Mouse (Mus musculus) bone marrow, adult 2 months (tissue): Measurements from ENCODE around the gene Fra10ac1. TPM values are rescaled to one million over a fixed set of nuclear protein-coding genes. Genes with fewer than 3 reads are reported as not detected.

Source experiments
- H3K27ac ChIP-seq: fragments of 200-500 bp; 2 replicates; pipeline ENCODE4 v1.5.1; 2012; ENCODE audit warnings: low read depth, mild to moderate bottlenecking, control low read depth, inconsistent platforms, low read length; ENCODE audit not compliant: control insufficient read depth, poor library complexity, insufficient read depth
- H3K4me1 ChIP-seq: fragments of 200-500 bp; 2 replicates; pipeline ENCODE4 v1.6.1; 2011; ENCODE audit warnings: low read length; ENCODE audit not compliant: control insufficient read depth, insufficient read depth
- H3K4me3 ChIP-seq: fragments of 200-500 bp; replicated peaks from 2 replicates; pipeline ENCODE3; 2011; ENCODE audit warnings: mild to moderate bottlenecking, low read depth, low read length, control low read depth; ENCODE audit not compliant: control insufficient read depth
- CTCF ChIP-seq: fragments of 200-500 bp; IDR thresholded peaks from 2 replicates; pipeline ENCODE4 v1.5.1; 2011; ENCODE audit warnings: low read length, control low read depth; ENCODE audit not compliant: control insufficient read depth, insufficient read depth
- POLR2A ChIP-seq: fragments of 200-500 bp; IDR thresholded peaks from 2 replicates; pipeline ENCODE4 v1.6.1; 2011; ENCODE audit warnings: low read depth, mild to moderate bottlenecking, control low read depth, low read length, borderline replicate concordance; ENCODE audit not compliant: control insufficient read depth
- WGBS: fragments of 180-500 bp; shearing (Covaris S2); methylation state at CpG from one replicate; pipeline ENCODE4 v1.1.7; 2018; 5-methylcytosine and 5-hydroxymethylcytosine counted together
- polyA plus RNA-seq: library from polyadenylated mRNA; stranded (reverse); fragments of >200 nt; gene quantifications from 2 replicates; pipeline ENCODE4 v1.2.4, GENCODE M21; 2011; ENCODE audit warnings: low replicate concordance; ENCODE audit not compliant: missing spikeins, insufficient read depth, insufficient read length

Gene Fra10ac1
- polyA plus RNA-seq, 1 experiment = 17.8 TPM

- Histone ChIP-seq H3K27ac (no peak overlapping the region), H3K4me1 (peaks cover 2% of the 10 kb centered on the region), H3K4me3 (no peak overlapping the region)
- 42% methylated on average over 12 of the region's 12 CpGs for WGBS
- TF ChIP-seq CTCF (no peak), POLR2A (no peak)
Observed at GRCm38 (mm10) chr19:38238213-38238951, 14.4 kb upstream of the Fra10ac1 start.

GRCm38 (mm10) chr19:38237834-38238212 lies 13.9 kb upstream of the Fra10ac1 start:
- Histone ChIP-seq H3K4me3 (no peak overlapping the region), H3K4me1 (peaks cover 2% of the 10 kb centered on the region), H3K27ac (no peak overlapping the region)
- WGBS = 47% methylated on average over 3 of the region's 3 CpGs
- TF ChIP-seq POLR2A (no peak), CTCF (no peak)

GRCm38 (mm10) chr19:38236526-38236925 lies 12.6 kb upstream of the Fra10ac1 start:
- TF ChIP-seq POLR2A (no peak), CTCF (no peak)
- Histone ChIP-seq H3K4me3 (no peak overlapping the region), H3K27ac (no peak overlapping the region), H3K4me1 (peaks cover 2% of the 10 kb centered on the region)
- 75% methylated on average over 5 of the region's 5 CpGs for WGBS

GRCm38 (mm10) chr19:38232516-38232915 lies 8.6 kb upstream of the Fra10ac1 start:
- H3K4me3 ChIP-seq = no peak overlapping the region
- TF ChIP-seq CTCF (no peak), POLR2A (no peak)
- H3K27ac ChIP-seq = no peak overlapping the region
- H3K4me1 ChIP-seq = no peaks in the 10 kb centered on the region; the same call in 1 of the 2 replicates
- WGBS = 33% methylated on average over 4 of the region's 4 CpGs

- 42% methylated on average over 8 of the region's 8 CpGs for WGBS
Observed at GRCm38 (mm10) chr19:38232087-38232486, 8.1 kb upstream of the Fra10ac1 start.

GRCm38 (mm10) chr19:38228699-38229098 lies 4.7 kb upstream of the Fra10ac1 start:
- WGBS = 50% methylated on average over 2 of the region's 2 CpGs
- no peak overlapping the region for H3K4me3 ChIP-seq
- no peaks in the 10 kb centered on the region for H3K4me1 ChIP-seq
- no peak overlapping the region for H3K27ac ChIP-seq
- TF ChIP-seq CTCF (peak; percentile 18; the same call in 1 of the 2 replicates), POLR2A (no peak)

More at GRCm38 (mm10) chr19:38232087-38232486, 8.1 kb upstream of the Fra10ac1 start:
- Histone ChIP-seq H3K27ac (no peak overlapping the region), H3K4me1 (no peaks in the 10 kb centered on the region; the same call in 1 of the 2 replicates), H3K4me3 (no peak overlapping the region)
- TF ChIP-seq CTCF (no peak), POLR2A (no peak)

GRCm38 (mm10) chr19:38224685-38225060 lies 717 bp upstream of the Fra10ac1 start:
- WGBS = 23% methylated on average over 9 of the region's 9 CpGs
- no peak overlapping the region for H3K4me3 ChIP-seq
- H3K4me1 ChIP-seq = no peaks in the 10 kb centered on the region; the same call in 1 of the 2 replicates
- TF ChIP-seq POLR2A (no peak), CTCF (no peak)
- H3K27ac ChIP-seq = no peak overlapping the region

- peak overlapping the region; percentile 67; the same call in 1 of the 2 replicates for H3K27ac ChIP-seq
- H3K4me1 ChIP-seq = no peaks in the 10 kb centered on the region; the same call in 1 of the 2 replicates
- TF ChIP-seq POLR2A = no peak
- TF ChIP-seq CTCF = no peak
- H3K4me3 ChIP-seq = peak overlapping the region; percentile 82
- 4% methylated on average over 12 of the region's 12 CpGs for WGBS
Observed at GRCm38 (mm10) chr19:38223356-38223904, 526 bp downstream of the Fra10ac1 start.

- Histone ChIP-seq H3K4me3 (no peak overlapping the region), H3K27ac (no peak overlapping the region), H3K4me1 (no peaks in the 10 kb centered on the region)
- WGBS = 96% methylated on average over 3 of the region's 3 CpGs
- TF ChIP-seq POLR2A (no peak), CTCF (no peak)
Observed at GRCm38 (mm10) chr19:38217696-38218095, 6.3 kb downstream of the Fra10ac1 start.
